Mouse (Mus musculus): ENCODE measurements around the gene Pik3ip1. TPM values are rescaled to one million over a fixed set of nuclear protein-coding genes. Genes with fewer than 3 reads are reported as not detected.

The Pik3ip1 gene
- polyA plus RNA-seq, 1 experiment, result 5.8 TPM

- Histone ChIP-seq H3K27me3 (ENCODE audit: control insufficient read depth, insufficient read depth, insufficient read length) (no peaks in the 10 kb centered on the region), H3K4me2 (ENCODE audit: low read depth) (peak overlapping the region; percentile 71), H3ac (ENCODE audit: control insufficient read depth, insufficient read length) (no peak overlapping the region), H3K4me3 (no peak overlapping the region), H3K79me2 (ENCODE audit: control insufficient read depth, insufficient read depth) (no peaks in the 10 kb centered on the region), H3K36me3 (ENCODE audit: control insufficient read depth, insufficient read depth) (peaks cover 11% of the 10 kb centered on the region)
- no peak for TF ChIP-seq MYOD1 (IDR thresholded peaks at IDR 0.05; ENCODE audit: control insufficient read depth in 1 of 3, insufficient read length in 2 of 3, low read depth in 2 of 3)
- TF ChIP-seq POLR2AphosphoS2 (IDR thresholded peaks at IDR 0.05; ENCODE audit: insufficient read length, low read depth), result peak; percentile 24
- TF ChIP-seq REST (IDR thresholded peaks at IDR 0.05; ENCODE audit: insufficient read depth, insufficient read length), result no peak
Measured at GRCm38 (mm10) chr11:3348576-3349342, 18.6 kb downstream of the Pik3ip1 start.

GRCm38 (mm10) chr11:3349343-3349695, 19.1 kb downstream of the Pik3ip1 start:
- Histone ChIP-seq H3ac (ENCODE audit: control insufficient read depth, insufficient read length) (no peak overlapping the region), H3K4me2 (ENCODE audit: low read depth) (peak overlapping the region; percentile 71), H3K4me3 (no peak overlapping the region), H3K36me3 (ENCODE audit: control insufficient read depth, insufficient read depth) (peaks cover 12% of the 10 kb centered on the region), H3K79me2 (ENCODE audit: control insufficient read depth, insufficient read depth) (no peaks in the 10 kb centered on the region), H3K27me3 (ENCODE audit: control insufficient read depth, insufficient read depth, insufficient read length) (no peaks in the 10 kb centered on the region)
- no peak for TF ChIP-seq USF1 (IDR thresholded peaks at IDR 0.05; ENCODE audit: low read depth)
- TF ChIP-seq MAX (IDR thresholded peaks at IDR 0.05; ENCODE audit: low read depth), result no peak
- TF ChIP-seq MYOG (IDR thresholded peaks at IDR 0.05; ENCODE audit: control insufficient read depth in 1 of 3, insufficient read depth in 1 of 3, insufficient read length in 2 of 3, low read depth in 2 of 3), result no peak

- H3K79me2 ChIP-seq (ENCODE audit: control insufficient read depth, insufficient read depth), result no peaks in the 10 kb centered on the region
- H3K4me3 ChIP-seq, result no peak overlapping the region
- H3K4me2 ChIP-seq (ENCODE audit: low read depth), result no peak overlapping the region
- peaks cover 22% of the 10 kb centered on the region for H3K36me3 ChIP-seq (ENCODE audit: control insufficient read depth, insufficient read depth)
- TF ChIP-seq CEBPB (IDR thresholded peaks at IDR 0.05; ENCODE audit: insufficient read depth, poor library complexity, severe bottlenecking) (no peak), USF1 (IDR thresholded peaks at IDR 0.05; ENCODE audit: low read depth) (no peak), MYOG (IDR thresholded peaks at IDR 0.05; ENCODE audit: control insufficient read depth in 1 of 3, insufficient read depth in 1 of 3, insufficient read length in 2 of 3, low read depth in 2 of 3) (no peak), TCF3 (IDR thresholded peaks at IDR 0.05; ENCODE audit: insufficient read length, low read depth) (no peak), E2F4 (IDR thresholded peaks at IDR 0.05; ENCODE audit: insufficient read depth) (no peak), MAX (IDR thresholded peaks at IDR 0.05; ENCODE audit: low read depth) (no peak), SRF (IDR thresholded peaks at IDR 0.05; ENCODE audit: control insufficient read depth, insufficient read length, low read depth) (no peak), POLR2A (IDR thresholded peaks at IDR 0.05; ENCODE audit: insufficient read length, low read depth) (no peak), POLR2AphosphoS2 (IDR thresholded peaks at IDR 0.05; ENCODE audit: insufficient read length, low read depth) (no peak), TCF12 (IDR thresholded peaks at IDR 0.05; ENCODE audit: insufficient read depth, poor library complexity, severe bottlenecking) (no peak), REST (IDR thresholded peaks at IDR 0.05; ENCODE audit: insufficient read depth, insufficient read length) (no peak), MYOD1 (IDR thresholded peaks at IDR 0.05; ENCODE audit: control insufficient read depth in 1 of 3, insufficient read length in 2 of 3, low read depth in 2 of 3) (no peak)
- no peak overlapping the region for H3ac ChIP-seq (ENCODE audit: control insufficient read depth, insufficient read length)
- no peaks in the 10 kb centered on the region for H3K27me3 ChIP-seq (ENCODE audit: control insufficient read depth, insufficient read depth, insufficient read length)
Measured at GRCm38 (mm10) chr11:3352131-3352530, 21.9 kb downstream of the Pik3ip1 start.

GRCm38 (mm10) chr11:3352990-3353585, 22.9 kb downstream of the Pik3ip1 start:
- H3K4me2 ChIP-seq (ENCODE audit: low read depth), result no peak overlapping the region
- no peak overlapping the region for H3ac ChIP-seq (ENCODE audit: control insufficient read depth, insufficient read length)
- no peak for TF ChIP-seq E2F4 (IDR thresholded peaks at IDR 0.05; ENCODE audit: insufficient read depth)
- no peak for TF ChIP-seq MYOG (IDR thresholded peaks at IDR 0.05; ENCODE audit: control insufficient read depth in 1 of 3, insufficient read depth in 1 of 3, insufficient read length in 2 of 3, low read depth in 2 of 3)
- TF ChIP-seq SRF (IDR thresholded peaks at IDR 0.05; ENCODE audit: control insufficient read depth, insufficient read length, low read depth), result no peak
- TF ChIP-seq MYOD1 (IDR thresholded peaks at IDR 0.05; ENCODE audit: control insufficient read depth in 1 of 3, insufficient read length in 2 of 3, low read depth in 2 of 3), result no peak
- TF ChIP-seq CEBPB (IDR thresholded peaks at IDR 0.05; ENCODE audit: insufficient read depth, poor library complexity, severe bottlenecking), result no peak
- no peak for TF ChIP-seq REST (IDR thresholded peaks at IDR 0.05; ENCODE audit: insufficient read depth, insufficient read length)
- no peak for TF ChIP-seq TCF12 (IDR thresholded peaks at IDR 0.05; ENCODE audit: insufficient read depth, poor library complexity, severe bottlenecking)
- no peak for TF ChIP-seq MAX (IDR thresholded peaks at IDR 0.05; ENCODE audit: low read depth)
- no peak for TF ChIP-seq USF1 (IDR thresholded peaks at IDR 0.05; ENCODE audit: low read depth)
- TF ChIP-seq POLR2A (IDR thresholded peaks at IDR 0.05; ENCODE audit: insufficient read length, low read depth), result no peak
- no peak for TF ChIP-seq POLR2AphosphoS2 (IDR thresholded peaks at IDR 0.05; ENCODE audit: insufficient read length, low read depth)
- TF ChIP-seq TCF3 (IDR thresholded peaks at IDR 0.05; ENCODE audit: insufficient read length, low read depth), result no peak
- H3K36me3 ChIP-seq (ENCODE audit: control insufficient read depth, insufficient read depth), result peaks cover 26% of the 10 kb centered on the region
- H3K4me3 ChIP-seq, result no peak overlapping the region
- no peaks in the 10 kb centered on the region for H3K27me3 ChIP-seq (ENCODE audit: control insufficient read depth, insufficient read depth, insufficient read length)
- no peaks in the 10 kb centered on the region for H3K79me2 ChIP-seq (ENCODE audit: control insufficient read depth, insufficient read depth)

- H3K4me3 ChIP-seq, result no peak overlapping the region
- no peak for TF ChIP-seq TCF12 (IDR thresholded peaks at IDR 0.05; ENCODE audit: insufficient read depth, poor library complexity, severe bottlenecking)
- no peak for TF ChIP-seq CEBPB (IDR thresholded peaks at IDR 0.05; ENCODE audit: insufficient read depth, poor library complexity, severe bottlenecking)
- TF ChIP-seq MYOD1 (IDR thresholded peaks at IDR 0.05; ENCODE audit: control insufficient read depth in 1 of 3, insufficient read length in 2 of 3, low read depth in 2 of 3), result no peak
- TF ChIP-seq SRF (IDR thresholded peaks at IDR 0.05; ENCODE audit: control insufficient read depth, insufficient read length, low read depth), result no peak
- no peak for TF ChIP-seq MYOG (IDR thresholded peaks at IDR 0.05; ENCODE audit: control insufficient read depth in 1 of 3, insufficient read depth in 1 of 3, insufficient read length in 2 of 3, low read depth in 2 of 3)
- TF ChIP-seq POLR2AphosphoS2 (IDR thresholded peaks at IDR 0.05; ENCODE audit: insufficient read length, low read depth), result no peak
- TF ChIP-seq USF1 (IDR thresholded peaks at IDR 0.05; ENCODE audit: low read depth), result no peak
- no peak for TF ChIP-seq TCF3 (IDR thresholded peaks at IDR 0.05; ENCODE audit: insufficient read length, low read depth)
- no peak for TF ChIP-seq MAX (IDR thresholded peaks at IDR 0.05; ENCODE audit: low read depth)
- no peak for TF ChIP-seq POLR2A (IDR thresholded peaks at IDR 0.05; ENCODE audit: insufficient read length, low read depth)
- no peak for TF ChIP-seq REST (IDR thresholded peaks at IDR 0.05; ENCODE audit: insufficient read depth, insufficient read length)
- TF ChIP-seq E2F4 (IDR thresholded peaks at IDR 0.05; ENCODE audit: insufficient read depth), result no peak
- no peak overlapping the region for H3K4me2 ChIP-seq (ENCODE audit: low read depth)
- no peaks in the 10 kb centered on the region for H3K27me3 ChIP-seq (ENCODE audit: control insufficient read depth, insufficient read depth, insufficient read length)
- peaks cover 17% of the 10 kb centered on the region for H3K36me3 ChIP-seq (ENCODE audit: control insufficient read depth, insufficient read depth)
- peaks cover 7% of the 10 kb centered on the region for H3K79me2 ChIP-seq (ENCODE audit: control insufficient read depth, insufficient read depth)
- no peak overlapping the region for H3ac ChIP-seq (ENCODE audit: control insufficient read depth, insufficient read length)
Measured at GRCm38 (mm10) chr11:3362854-3363253, 32.7 kb downstream of the Pik3ip1 start.

Measured in myocyte (in vitro differentiated cells).